Mouse (Mus musculus) heart, embryonic 14.5 days (tissue): ENCODE measurements around the gene Zdhhc11. TPM values are rescaled to one million over a fixed set of nuclear protein-coding genes. Genes with fewer than 3 reads are reported as not detected.

Experiments
- ATAC-seq: fragments of 200-750 bp; cut with Nextera tagmentation; 2 replicates; pipeline ENCODE4 v1.8.0; 2017; ENCODE audit warnings: low read depth, moderate TSS enrichment; ENCODE audit not compliant: insufficient number of reproducible peaks, insufficient read depth, low FRiP score
- H3K27ac ChIP-seq, 2 experiments: fragments of 200-500 bp in 1 of 2; fragments of 300-500 bp in 1 of 2; sonication (generic) in 1 of 2; replicated peaks in 1 of 2; 2 replicates each; pipeline ENCODE4 v1.5.1; 2012 to 2014; ENCODE audit warnings: low read depth in 2 of 2, low read length in 2 of 2, control low read depth in 1 of 2, mild to moderate bottlenecking in 1 of 2, mixed read lengths in 1 of 2; ENCODE audit not compliant: control insufficient read depth in 1 of 2, insufficient read depth in 1 of 2
- H3K27me3 ChIP-seq: fragments of 300-500 bp; sonication (generic); 2 replicates; pipeline ENCODE4 v1.6.1; 2014; ENCODE audit warnings: mild to moderate bottlenecking, low read length, control low read depth; ENCODE audit not compliant: control insufficient read depth, insufficient read depth
- H3K36me3 ChIP-seq: fragments of 300-500 bp; sonication (generic); 2 replicates; pipeline ENCODE4 v1.6.1; 2014; ENCODE audit warnings: mild to moderate bottlenecking, control low read depth, low read length, mixed read lengths; ENCODE audit not compliant: control insufficient read depth, insufficient read depth
- H3K4me1 ChIP-seq, 2 experiments: fragments of 200-500 bp in 1 of 2; fragments of 300-500 bp in 1 of 2; sonication (generic) in 1 of 2; 2 replicates each; pipeline ENCODE4 v1.6.1; 2012 to 2014; ENCODE audit warnings: low read length in 2 of 2, control low read depth in 1 of 2, mixed read lengths in 1 of 2; ENCODE audit not compliant: control insufficient read depth in 2 of 2, insufficient read depth in 2 of 2
- H3K4me2 ChIP-seq: fragments of 300-500 bp; sonication (generic); 2 replicates; pipeline ENCODE4 v1.6.1; 2014; ENCODE audit warnings: mild to moderate bottlenecking, low read length
- H3K4me3 ChIP-seq, 2 experiments: fragments of 200-500 bp in 1 of 2; fragments of 300-500 bp in 1 of 2; sonication (generic) in 1 of 2; 2 replicates each; pipeline ENCODE4 v1.5.1; 2012 to 2014; ENCODE audit warnings: low read length in 2 of 2, mild to moderate bottlenecking in 2 of 2, control low read depth in 1 of 2, low read depth in 1 of 2, moderate library complexity in 1 of 2; ENCODE audit not compliant: control insufficient read depth in 1 of 2, insufficient read depth in 1 of 2
- H3K9ac ChIP-seq: fragments of 300-500 bp; sonication (generic); 2 replicates; pipeline ENCODE4 v1.6.1; 2014; ENCODE audit warnings: mild to moderate bottlenecking, low read length
- H3K9me3 ChIP-seq: fragments of 300-500 bp; sonication (generic); 2 replicates; pipeline ENCODE4 v1.6.1; 2016; ENCODE audit warnings: low read length, control low read depth; ENCODE audit not compliant: control insufficient read depth
- WGBS: fragments of 180-500 bp; shearing (Covaris S2); extraction: QIAGEN DNeasy Blood & Tissue Kit; methylation state at CpG from one replicate; pipeline ENCODE4 v1.1.7; 2014; 5-methylcytosine and 5-hydroxymethylcytosine counted together
- polyA plus RNA-seq: library from polyadenylated mRNA; unstranded; fragments of >200 nt; fragmentation: Nextera tagmentation; extraction: Ambion mirVana; gene quantifications from 2 replicates; pipeline ENCODE4 v1.2.1, GENCODE M21; 2014

The Zdhhc11 gene
- polyA plus RNA-seq, 1 experiment from 2014 or later = not detected

DNA sequence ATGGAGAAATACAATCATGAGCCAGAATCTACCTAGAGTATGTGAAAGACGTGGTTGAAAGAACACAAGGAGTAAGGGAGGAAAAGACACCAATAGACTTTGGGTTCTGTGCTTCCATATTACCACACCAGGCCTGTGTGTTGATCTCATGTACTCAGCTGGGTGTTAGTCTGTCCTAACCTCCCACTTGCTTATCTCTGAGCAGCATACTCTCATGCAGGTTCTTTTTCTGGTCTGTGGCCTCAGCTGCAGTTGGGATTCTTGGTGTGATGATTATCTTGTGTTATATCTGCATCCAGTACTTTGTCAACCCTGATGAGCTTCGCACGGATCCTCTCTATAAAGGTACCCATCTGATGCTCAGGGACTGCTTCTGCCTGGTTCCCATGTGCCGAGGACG is 13.3 kb downstream of the Zdhhc11 start:
- Histone ChIP-seq H3K27ac (no peak overlapping the region), H3K36me3 (no peaks in the 10 kb centered on the region), H3K4me1 (no peaks in the 10 kb centered on the region), H3K9ac (no peak overlapping the region), H3K9me3 (no peaks in the 10 kb centered on the region), H3K27me3 (no peaks in the 10 kb centered on the region), H3K4me2 (no peak overlapping the region), H3K4me3 (no peak overlapping the region)
- WGBS = 82% methylated on average over 5 of the region's 5 CpGs
- no peak for ATAC-seq

DNA sequence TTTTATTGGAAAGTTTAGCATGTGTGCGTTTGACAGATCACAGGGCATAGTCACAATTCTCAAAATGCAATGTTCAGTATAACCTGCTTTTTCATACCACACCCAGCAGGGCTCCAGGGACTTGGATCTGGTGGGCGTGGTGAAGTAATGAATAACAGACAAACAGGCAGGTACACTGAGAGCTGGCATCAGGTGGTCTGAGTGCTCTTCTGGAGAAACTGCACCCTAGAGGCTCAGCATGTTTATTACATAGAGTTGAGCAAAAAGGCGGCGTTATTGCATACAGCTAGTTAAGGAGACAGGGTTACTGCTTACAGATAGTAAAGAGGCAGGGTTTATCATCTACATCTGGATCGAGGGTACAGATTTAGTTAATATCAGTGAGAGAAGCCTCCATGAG is 26.7 kb downstream of the Zdhhc11 start:
- no peak for ATAC-seq
- 70% methylated on average over 5 of the region's 5 CpGs for WGBS
- Histone ChIP-seq H3K9me3 (no peaks in the 10 kb centered on the region), H3K4me1 (peaks cover 2 to 10% of the 10 kb centered on the region in 2 experiments; a peak in 2 of 4 replicates), H3K9ac (no peak overlapping the region), H3K36me3 (no peaks in the 10 kb centered on the region), H3K27me3 (no peaks in the 10 kb centered on the region), H3K4me2 (no peak overlapping the region), H3K4me3 (no peak overlapping the region), H3K27ac (no peak overlapping the region)

DNA sequence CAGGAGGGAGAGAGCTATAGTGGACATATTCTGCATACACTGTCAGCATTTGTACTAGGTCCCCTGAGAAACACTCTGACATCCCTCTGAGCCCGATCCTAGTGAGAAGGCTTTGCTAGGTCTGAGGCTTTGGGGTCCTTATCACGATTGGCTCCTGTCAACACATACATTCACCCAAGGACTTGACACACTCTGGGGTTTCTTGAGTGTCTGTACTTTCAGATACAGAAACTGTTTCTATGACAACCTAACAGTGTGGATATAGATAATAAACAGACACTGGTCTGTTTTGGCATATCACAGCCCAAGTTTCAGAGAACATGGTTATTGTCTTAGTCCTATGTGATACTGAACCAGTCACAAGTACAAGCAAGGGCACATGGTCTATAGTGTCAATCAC is 27.1 kb downstream of the Zdhhc11 start:
- Histone ChIP-seq H3K9ac (no peak overlapping the region), H3K27me3 (no peaks in the 10 kb centered on the region), H3K4me2 (no peak overlapping the region), H3K36me3 (no peaks in the 10 kb centered on the region), H3K4me3 (no peak overlapping the region), H3K4me1 (peaks cover 2 to 10% of the 10 kb centered on the region in 2 experiments; a peak in 2 of 4 replicates), H3K9me3 (no peaks in the 10 kb centered on the region), H3K27ac (0 out of 4 replicates have a peak overlapping the region, but pooled peaks of 1 of the 2 experiments have one; percentile 33)
- ATAC-seq = no peak
- WGBS = 6% methylated on average over 2 of the region's 2 CpGs

DNA sequence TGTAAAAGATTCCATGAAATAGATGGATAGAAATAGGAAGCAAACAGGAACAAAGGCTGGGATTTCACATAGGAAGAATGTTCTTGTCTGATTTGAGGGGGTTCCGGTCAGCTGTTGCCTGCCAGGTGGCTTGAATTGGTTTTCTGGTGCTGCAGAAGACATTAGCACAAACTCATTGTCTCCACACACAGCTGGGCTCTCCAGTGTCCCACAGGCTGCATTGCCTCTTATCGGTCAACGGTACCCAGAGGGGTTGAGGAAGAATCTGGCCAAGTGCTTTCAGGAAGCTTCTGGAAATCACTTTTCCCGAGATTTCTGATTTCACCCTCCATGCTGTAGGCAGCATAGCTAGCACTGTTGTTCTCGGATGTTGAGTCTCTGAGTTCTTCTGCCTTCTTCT is 27.6 kb downstream of the Zdhhc11 start:
- no peak for ATAC-seq
- no peak overlapping the region for H3K9ac ChIP-seq
- 62% methylated on average over 5 of the region's 5 CpGs for WGBS

DNA sequence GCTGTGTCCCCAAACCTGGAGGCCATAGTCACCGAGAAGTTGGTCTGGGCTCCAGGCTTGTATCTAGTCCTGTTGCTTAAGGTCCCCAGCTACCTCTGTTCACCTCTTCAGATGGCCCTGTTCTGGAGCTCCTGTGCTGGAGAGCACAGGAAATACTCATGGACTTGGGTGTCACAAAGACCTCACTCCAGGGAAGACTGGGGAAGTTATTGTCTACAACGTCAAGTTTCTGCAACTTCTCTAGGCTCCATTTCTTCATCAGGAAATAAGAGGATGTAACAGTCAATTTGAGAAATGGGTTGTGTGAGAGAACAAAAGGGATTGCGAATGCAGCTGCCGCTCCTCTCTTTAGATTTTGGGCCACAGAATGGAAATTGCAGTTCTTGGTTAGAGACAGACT is 32.8 kb downstream of the Zdhhc11 start:
- H3K27me3 ChIP-seq = no peaks in the 10 kb centered on the region
- no peak overlapping the region for H3K27ac ChIP-seq
- no peak overlapping the region for H3K9ac ChIP-seq
- 79% methylated on average over 4 of the region's 4 CpGs for WGBS
- no peak overlapping the region for H3K4me2 ChIP-seq
- no peak for ATAC-seq
- H3K36me3 ChIP-seq = no peaks in the 10 kb centered on the region
- H3K4me1 ChIP-seq = no peaks in the 10 kb centered on the region
- no peaks in the 10 kb centered on the region for H3K9me3 ChIP-seq
- no peak overlapping the region for H3K4me3 ChIP-seq

More for the DNA sequence above, 27.6 kb downstream of the Zdhhc11 start:
- H3K27me3 ChIP-seq = no peaks in the 10 kb centered on the region
- H3K36me3 ChIP-seq = no peaks in the 10 kb centered on the region
- no peaks in the 10 kb centered on the region for H3K9me3 ChIP-seq
- H3K27ac ChIP-seq = 0 out of 4 replicates have a peak overlapping the region, but pooled peaks of 1 of the 2 experiments have one; percentile 33
- H3K4me1 ChIP-seq = peaks cover 2 to 10% of the 10 kb centered on the region in 2 experiments; a peak in 2 of 4 replicates
- H3K4me3 ChIP-seq = no peak overlapping the region
- no peak overlapping the region for H3K4me2 ChIP-seq

DNA sequence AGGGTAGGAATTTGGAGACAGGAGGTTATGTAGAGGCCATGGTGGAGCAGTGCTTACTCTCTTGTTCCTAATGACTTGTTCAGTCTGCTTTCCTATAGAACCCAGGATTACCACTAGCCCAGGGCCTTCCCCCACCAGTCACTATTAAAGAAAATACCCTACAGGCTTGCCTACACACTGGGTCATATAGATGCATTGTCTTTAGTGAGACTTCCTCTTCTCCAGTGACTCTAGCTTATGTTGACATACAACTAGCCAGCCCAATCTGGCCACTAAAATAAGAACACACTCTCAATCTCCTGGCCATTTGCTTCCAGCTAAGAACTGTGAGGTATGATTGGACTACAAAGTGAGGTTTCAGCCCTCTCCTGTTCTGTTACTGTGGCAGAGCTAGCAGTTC is 36.9 kb downstream of the Zdhhc11 start:
- Histone ChIP-seq H3K36me3 (no peaks in the 10 kb centered on the region), H3K4me3 (no peak overlapping the region), H3K27me3 (no peaks in the 10 kb centered on the region), H3K9me3 (no peaks in the 10 kb centered on the region), H3K9ac (no peak overlapping the region), H3K4me2 (no peak overlapping the region), H3K27ac (no peak overlapping the region), H3K4me1 (no peaks in the 10 kb centered on the region)
- ATAC-seq = no peak

DNA sequence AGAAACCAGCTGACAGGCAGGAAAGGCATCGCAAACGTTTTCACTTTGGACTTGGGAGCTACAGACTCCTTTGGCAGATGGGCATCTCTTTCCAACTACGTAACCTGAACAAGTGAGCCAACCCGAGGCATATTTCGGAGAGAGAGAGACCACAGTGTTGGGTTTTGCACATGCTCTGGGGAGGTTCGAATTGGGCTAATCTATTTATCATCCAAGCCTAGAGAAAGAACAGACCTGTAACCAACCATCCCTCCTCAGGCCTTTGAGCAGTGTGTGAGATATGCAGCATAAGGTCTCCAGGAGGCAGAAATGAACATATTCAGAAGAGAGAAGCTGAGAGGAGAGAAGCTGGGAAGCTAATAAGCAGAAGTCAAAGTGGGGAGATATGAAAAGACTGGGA is 37.3 kb downstream of the Zdhhc11 start:
- Histone ChIP-seq H3K4me1 (no peaks in the 10 kb centered on the region), H3K27me3 (no peaks in the 10 kb centered on the region)
- 74% methylated on average over 6 of the region's 6 CpGs for WGBS

DNA sequence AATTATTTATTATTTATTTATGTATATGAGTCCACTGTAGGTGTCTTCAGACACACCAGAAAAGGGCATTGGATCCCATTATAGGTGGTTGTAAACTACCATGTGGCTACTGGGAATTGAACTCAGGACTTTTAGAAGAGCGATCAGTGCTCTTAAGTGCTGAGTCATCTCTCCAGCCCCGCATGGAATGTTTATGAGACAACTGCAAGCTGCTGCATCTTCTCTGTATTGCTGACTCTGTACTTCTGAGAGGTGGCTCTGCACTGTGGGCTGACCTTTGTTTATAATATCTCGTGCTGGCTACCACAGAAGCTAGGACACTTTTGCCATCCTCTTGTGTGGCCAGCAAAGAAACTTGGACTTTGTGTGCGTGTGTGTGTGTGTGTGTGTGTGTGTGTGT is 37.8 kb downstream of the Zdhhc11 start:
- H3K27me3 ChIP-seq = no peaks in the 10 kb centered on the region
- no peak overlapping the region for H3K9ac ChIP-seq
- H3K4me1 ChIP-seq = no peaks in the 10 kb centered on the region
- no peak overlapping the region for H3K4me3 ChIP-seq
- H3K27ac ChIP-seq = no peak overlapping the region
- H3K36me3 ChIP-seq = no peaks in the 10 kb centered on the region
- no peak for ATAC-seq
- WGBS = 66% methylated on average over 4 of the region's 4 CpGs
- no peaks in the 10 kb centered on the region for H3K9me3 ChIP-seq
- H3K4me2 ChIP-seq = no peak overlapping the region

More for the DNA sequence above, 37.3 kb downstream of the Zdhhc11 start:
- Histone ChIP-seq H3K4me2 (no peak overlapping the region), H3K27ac (no peak overlapping the region), H3K9ac (no peak overlapping the region), H3K9me3 (no peaks in the 10 kb centered on the region), H3K36me3 (no peaks in the 10 kb centered on the region), H3K4me3 (no peak overlapping the region)
- ATAC-seq = no peak
